Mouse (Mus musculus) adipocyte (in vitro differentiated cells): Measurements from ENCODE around the gene 4930564D02Rik.

Experiments used
- DNase-seq: peaks from one replicate; pipeline ENCODE4 v3.0.0-alpha.2; 2016; ENCODE audit warnings: low spot score

Gene 4930564D02Rik

DNA sequence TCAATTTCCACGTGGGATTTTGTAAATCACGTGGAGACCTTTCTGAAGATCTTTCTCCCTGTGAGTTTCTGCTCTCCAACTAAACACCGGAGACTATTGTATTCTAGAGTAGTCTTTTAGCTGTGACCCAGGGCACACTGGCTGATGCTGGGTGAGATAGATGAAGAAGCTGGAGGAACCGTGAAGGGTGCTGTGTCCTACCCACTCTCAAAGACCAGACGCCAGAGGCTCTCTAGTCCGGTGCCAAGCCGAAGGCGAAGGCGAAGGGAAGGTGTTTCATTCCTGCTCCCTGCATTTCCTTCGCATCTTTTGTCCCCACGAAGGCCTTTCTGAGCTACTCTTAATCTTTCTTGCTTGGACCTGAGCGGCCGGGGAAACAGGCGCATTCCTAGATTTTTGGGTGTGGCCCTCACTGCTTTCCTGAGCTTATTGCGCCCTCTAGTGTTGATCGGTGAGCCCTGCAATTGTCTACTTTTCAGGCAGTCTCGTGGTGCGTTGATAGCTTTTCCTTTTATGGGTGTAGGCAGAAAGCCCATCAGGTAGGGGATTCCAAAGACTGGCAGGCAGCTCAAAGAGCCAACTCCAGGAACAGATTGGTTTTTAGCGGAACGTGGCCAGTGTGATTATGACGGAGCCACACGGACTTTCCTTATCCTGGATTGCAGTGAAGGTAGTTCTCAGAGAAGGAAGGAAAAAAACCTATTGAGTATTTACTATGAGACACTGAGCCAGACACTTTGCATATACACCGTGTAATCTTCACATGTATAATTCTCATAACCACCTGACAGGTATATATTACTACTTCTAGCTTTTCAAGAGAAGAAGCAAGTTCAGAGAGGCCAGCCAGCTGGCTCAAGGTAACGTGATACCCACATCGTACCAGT lies 7.8 kb upstream of the 4930564D02Rik start:
- DNase-seq = peak; percentile 91

DNA sequence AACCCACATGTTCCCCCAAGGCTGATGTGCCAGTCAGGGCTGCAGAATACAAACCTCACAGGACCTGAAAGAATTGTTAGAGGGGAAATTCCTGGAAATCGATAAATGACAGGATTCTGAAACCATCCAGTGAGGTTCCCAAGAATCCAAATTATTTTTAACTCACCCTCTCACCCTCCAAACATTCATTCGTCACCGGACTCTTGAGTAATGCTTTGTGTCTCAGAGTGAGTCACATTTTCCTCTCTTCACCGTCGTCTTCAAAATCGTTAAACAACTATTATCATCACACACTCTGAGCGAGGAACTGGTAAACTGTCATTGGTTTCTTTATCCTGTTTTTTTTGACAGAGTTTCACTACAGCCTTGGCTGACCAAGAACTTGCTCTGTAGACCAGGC lies 6.7 kb upstream of the 4930564D02Rik start:
- peak; percentile 62 for DNase-seq

- DNase-seq = no peak
Observed at GRCm38 (mm10) chr3:105060992-105061391, 5.7 kb upstream of the 4930564D02Rik start.

DNA sequence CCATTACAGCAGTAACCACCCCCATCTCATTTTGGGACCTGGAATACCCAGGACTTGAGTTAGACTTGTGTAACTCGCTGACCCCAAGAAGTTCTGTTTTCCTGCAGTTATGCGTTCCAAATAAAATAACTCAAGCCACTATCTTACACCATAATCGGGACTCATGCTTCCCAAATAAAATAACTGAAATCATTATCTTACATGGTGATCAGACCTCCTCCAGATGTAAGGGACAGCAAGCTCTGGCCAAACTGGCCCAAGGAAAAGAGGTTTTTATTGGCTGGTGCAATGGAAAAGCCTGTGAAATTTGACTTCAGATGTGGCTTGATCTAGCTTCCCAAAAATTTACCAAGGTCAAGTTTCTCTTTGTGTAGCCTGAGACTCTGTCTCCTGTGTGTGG lies 5.1 kb upstream of the 4930564D02Rik start:
- no peak for DNase-seq

DNA sequence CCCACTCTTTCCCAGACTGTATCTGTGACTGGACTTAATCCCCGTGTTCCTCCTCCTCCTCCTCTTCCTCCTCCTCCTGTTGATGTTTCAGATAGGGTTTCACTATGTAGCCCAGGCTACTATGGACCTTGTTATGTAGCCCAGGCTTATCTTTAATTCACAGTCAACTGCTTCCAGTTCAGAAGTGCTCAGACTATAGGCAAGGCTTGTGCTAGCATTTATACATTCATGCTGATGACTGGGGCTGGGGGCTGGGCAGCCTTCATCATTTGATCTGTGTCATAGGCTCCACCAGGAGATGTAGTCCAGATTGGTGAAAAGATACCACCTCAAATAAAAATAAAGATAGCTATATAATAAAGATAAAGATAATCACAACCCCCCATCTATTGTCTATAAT lies 4.7 kb upstream of the 4930564D02Rik start:
- no peak for DNase-seq

DNA sequence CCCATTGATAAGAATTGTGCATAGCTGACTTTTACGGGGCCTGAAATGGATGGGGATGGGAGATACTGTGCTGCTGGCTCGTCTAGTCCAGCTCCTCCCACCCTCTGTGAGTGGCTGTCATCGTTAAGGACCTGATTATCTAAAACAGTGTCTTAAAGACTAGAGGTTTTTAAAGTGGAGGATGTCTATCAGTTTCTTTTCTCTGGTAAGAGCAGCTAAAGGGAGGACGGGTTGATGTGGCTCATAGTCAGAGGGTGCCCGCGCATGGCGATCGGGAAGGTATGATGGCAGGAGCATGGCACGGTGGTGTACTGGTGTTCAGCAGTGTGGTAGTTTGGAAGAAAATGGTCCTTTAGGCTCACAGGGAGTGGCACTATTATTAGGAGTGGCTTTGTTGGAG lies 4.0 kb upstream of the 4930564D02Rik start:
- DNase-seq = no peak

DNA sequence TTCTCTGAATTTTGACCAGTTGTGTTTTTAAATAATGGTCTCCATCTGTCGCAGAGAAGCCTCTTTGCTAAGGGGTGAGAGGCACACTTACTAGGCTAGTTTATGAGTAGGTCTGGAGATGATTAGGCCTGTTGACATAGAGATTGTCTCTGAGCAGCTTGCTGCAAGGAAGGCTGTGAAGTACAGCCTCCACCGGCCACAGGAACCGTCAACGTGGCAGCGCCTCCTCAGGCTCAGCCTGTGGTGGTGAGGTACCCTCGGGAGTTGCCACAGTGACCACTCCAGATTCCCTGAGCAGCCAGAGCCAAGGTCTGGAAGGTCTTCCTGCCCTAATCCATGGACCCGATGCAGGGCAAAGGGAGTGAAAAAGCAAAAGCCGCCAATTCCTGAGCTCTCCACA lies 3.9 kb downstream of the 4930564D02Rik start:
- no peak for DNase-seq

- DNase-seq = no peak
Observed at GRCm38 (mm10) chr3:105071251-105071650, 4.6 kb downstream of the 4930564D02Rik start.

DNA sequence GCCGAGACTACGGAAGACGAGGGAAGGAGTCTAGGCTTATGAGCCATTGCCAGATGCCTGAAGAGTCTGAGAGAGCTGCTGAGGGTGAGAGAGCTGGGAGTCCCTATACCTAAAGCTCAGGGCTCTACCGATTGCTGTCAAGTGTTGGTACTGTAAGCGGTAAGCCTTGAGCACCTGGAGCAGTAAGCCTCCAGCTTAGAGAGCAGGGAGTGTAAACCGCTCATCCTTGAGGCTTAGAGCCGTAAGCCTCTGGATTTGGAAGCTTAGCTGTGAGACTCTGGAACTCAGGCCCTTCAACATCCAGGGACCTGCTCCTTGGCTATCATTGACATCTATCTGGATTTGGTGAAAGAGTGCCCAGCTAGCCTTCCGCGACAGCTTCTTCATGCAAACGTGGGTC lies 5.9 kb downstream of the 4930564D02Rik start:
- no peak for DNase-seq

GRCm38 (mm10) chr3:105075796-105076195 lies 9.2 kb downstream of the 4930564D02Rik start:
- DNase-seq = no peak

DNA sequence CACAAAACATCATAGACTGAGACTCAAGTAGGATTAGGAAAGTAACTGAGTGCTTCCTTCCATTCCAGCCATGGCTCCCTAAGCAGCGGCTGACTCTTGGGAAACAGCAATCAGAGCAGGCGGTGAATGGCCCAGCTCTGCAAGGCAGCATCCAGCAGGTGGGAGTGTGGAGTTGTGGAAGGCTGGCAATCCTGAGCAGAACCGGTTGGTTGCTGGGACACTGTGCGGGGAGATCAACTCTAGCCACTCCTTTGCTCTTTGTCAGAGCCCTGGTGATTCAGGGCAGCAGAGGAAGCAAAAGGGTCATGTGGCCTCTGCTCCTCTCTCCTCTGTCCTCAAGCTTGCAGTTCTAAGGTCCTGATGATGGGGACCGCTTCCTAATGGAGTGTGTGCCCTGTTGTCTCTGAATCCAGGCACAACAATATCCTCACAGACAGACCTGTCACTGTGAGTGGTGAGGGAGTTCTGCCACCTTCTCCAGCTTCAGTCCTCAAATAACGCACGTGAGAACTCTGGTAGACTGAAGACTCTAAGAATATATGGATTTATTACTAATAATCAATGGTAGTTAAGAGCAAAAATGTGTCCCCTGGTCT lies 11.7 kb downstream of the 4930564D02Rik start:
- peak; percentile 69 for DNase-seq

- no peak for DNase-seq
Observed at GRCm38 (mm10) chr3:105087344-105087743, 20.7 kb downstream of the 4930564D02Rik start.

- no peak for DNase-seq
Observed at GRCm38 (mm10) chr3:105088638-105089037, 22.0 kb downstream of the 4930564D02Rik start.

DNA sequence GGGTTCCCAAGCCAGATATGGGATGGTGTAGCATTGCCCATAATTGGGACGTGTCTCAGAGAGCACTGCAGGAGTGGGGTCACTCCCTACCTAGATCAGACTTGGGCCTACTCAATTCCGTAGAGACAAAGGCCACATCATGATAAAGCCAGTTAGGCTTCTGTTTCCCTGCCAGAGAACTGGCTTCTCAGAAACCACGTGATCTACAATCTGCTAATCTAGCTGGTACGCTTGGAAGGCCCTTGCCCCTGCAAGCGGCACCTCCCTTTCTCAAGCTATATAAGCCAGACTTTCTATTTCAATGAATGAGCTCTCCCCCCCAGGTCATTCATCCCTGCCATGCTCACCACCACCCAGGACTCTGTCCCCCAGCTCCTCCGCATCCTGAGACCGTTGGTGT lies 23.5 kb downstream of the 4930564D02Rik start:
- DNase-seq = no peak

DNA sequence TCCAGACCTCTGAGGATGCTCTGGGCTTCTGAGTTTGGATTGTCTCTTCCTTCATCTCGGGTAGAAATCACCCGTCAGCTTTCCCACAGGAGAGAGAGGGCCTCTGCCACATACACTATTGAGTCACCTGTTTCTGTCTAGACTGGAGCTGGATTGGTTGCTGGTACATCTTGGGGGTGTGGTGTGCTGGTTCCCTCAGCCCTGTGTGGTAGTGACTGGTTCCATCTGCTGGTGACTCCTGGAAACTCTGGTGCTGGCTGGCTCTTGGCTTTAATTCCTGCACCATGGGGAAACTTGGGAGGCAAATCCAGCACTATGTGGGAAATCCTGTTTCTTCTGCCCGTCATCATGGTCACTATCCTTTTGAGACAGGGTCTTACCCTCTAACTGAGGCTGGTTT lies 24.3 kb downstream of the 4930564D02Rik start:
- peak; percentile 73 for DNase-seq

- no peak for DNase-seq
Observed at GRCm38 (mm10) chr3:105092721-105093505, 26.3 kb downstream of the 4930564D02Rik start.

DNA sequence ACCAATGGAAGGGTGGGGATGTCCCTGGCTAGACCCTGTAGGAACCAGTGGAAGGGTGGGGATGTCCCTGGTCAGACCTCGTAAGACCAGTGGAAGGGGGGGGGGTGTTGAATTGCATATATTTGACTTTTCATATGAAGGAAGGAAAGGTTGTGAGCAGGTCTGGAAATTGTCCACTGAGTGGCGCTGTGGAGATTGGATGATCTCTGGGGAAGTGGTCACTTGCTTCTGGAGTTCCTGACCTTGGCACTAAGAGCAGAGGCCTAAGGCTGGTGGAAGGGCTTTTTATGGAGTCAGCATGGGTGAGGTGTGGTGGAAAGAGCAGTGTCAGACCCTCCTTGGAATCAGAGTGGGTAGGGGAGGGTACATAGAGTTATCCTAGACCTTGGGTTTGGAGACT lies 27.8 kb downstream of the 4930564D02Rik start:
- DNase-seq = no peak

- DNase-seq = no peak
Observed at GRCm38 (mm10) chr3:105095026-105095425, 28.4 kb downstream of the 4930564D02Rik start.

- no peak for DNase-seq
Observed at GRCm38 (mm10) chr3:105097581-105097980, 30.9 kb downstream of the 4930564D02Rik start.

- DNase-seq = no peak
Observed at GRCm38 (mm10) chr3:105099526-105100269, 33.1 kb downstream of the 4930564D02Rik start.

- no peak for DNase-seq
Observed at GRCm38 (mm10) chr3:105100270-105100589, 33.6 kb downstream of the 4930564D02Rik start.

- no peak for DNase-seq
Observed at GRCm38 (mm10) chr3:105105827-105106226, 39.2 kb downstream of the 4930564D02Rik start.
